Mouse (Mus musculus) liver, postnatal 0 days (tissue): ENCODE measurements around the gene Pcnx2. TPM values are rescaled to one million over a fixed set of nuclear protein-coding genes. Genes with fewer than 3 reads are reported as not detected.

ENCODE experiments used
- ATAC-seq: fragments of 200-750 bp; cut with Nextera tagmentation; 2 replicates; pipeline ENCODE4 v1.8.0; 2017; ENCODE audit warnings: mild to moderate bottlenecking, moderate library complexity
- DNase-seq: peaks from one replicate; pipeline ENCODE4 v3.0.0-alpha.2; 2016
- H3K27ac ChIP-seq: fragments of 300-500 bp; sonication (generic); 2 replicates; pipeline ENCODE4 v1.5.1; 2014; ENCODE audit warnings: antibody characterized with exemption, moderate library complexity, mild to moderate bottlenecking, low read depth
- H3K27me3 ChIP-seq: fragments of 300-500 bp; sonication (generic); 2 replicates; pipeline ENCODE4 v1.6.1; 2014; ENCODE audit warnings: low read length, control low read depth, mixed read lengths; ENCODE audit not compliant: insufficient read depth
- H3K36me3 ChIP-seq: fragments of 300-500 bp; sonication (generic); replicated peaks from 2 replicates; pipeline ENCODE4 v1.6.1; 2014; ENCODE audit warnings: mild to moderate bottlenecking, control low read depth, low read length, moderate library complexity, mixed read lengths; ENCODE audit not compliant: insufficient read depth
- H3K4me1 ChIP-seq: fragments of 300-500 bp; sonication (generic); 2 replicates; pipeline ENCODE4 v1.6.1; 2014; ENCODE audit warnings: antibody characterized with exemption, mild to moderate bottlenecking, control low read depth; ENCODE audit not compliant: insufficient read depth
- H3K4me2 ChIP-seq: fragments of 300-500 bp; sonication (generic); 2 replicates; pipeline ENCODE4 v1.6.1; 2014; ENCODE audit warnings: low read depth, mild to moderate bottlenecking, low read length, moderate library complexity, mixed read lengths
- H3K4me3 ChIP-seq: fragments of 300-500 bp; sonication (generic); 2 replicates; pipeline ENCODE4 v1.5.1; 2014; ENCODE audit warnings: low read depth, low read length
- H3K9ac ChIP-seq: fragments of 300-500 bp; sonication (generic); replicated peaks from 2 replicates; pipeline ENCODE4 v1.6.1; 2014; ENCODE audit warnings: mild to moderate bottlenecking, moderate library complexity
- H3K9me3 ChIP-seq: fragments of 300-500 bp; sonication (generic); 2 replicates; pipeline ENCODE4 v1.6.1; 2016; ENCODE audit warnings: mild to moderate bottlenecking, control low read depth, low read length, mixed read lengths
- CTCF ChIP-seq: sonication (generic); IDR thresholded peaks from 2 replicates; pipeline ENCODE4 v1.5.1; 2016; ENCODE audit warnings: antibody characterized with exemption, low read depth
- EP300 ChIP-seq: IDR thresholded peaks from 2 replicates; pipeline ENCODE4 v1.6.1; 2016; ENCODE audit warnings: antibody characterized with exemption, low read depth, mild to moderate bottlenecking
- WGBS: fragments of 180-500 bp; shearing (Covaris S2); extraction: QIAGEN DNeasy Blood & Tissue Kit; methylation state at CpG from one replicate; pipeline ENCODE4 v1.1.7; 2014; ENCODE audit not compliant: insufficient replicate concordance; 5-methylcytosine and 5-hydroxymethylcytosine counted together
- polyA plus RNA-seq: library from polyadenylated mRNA; unstranded; fragments of >200 nt; fragmentation: Nextera tagmentation; extraction: Ambion mirVana; gene quantifications from 2 replicates; pipeline ENCODE4 v1.2.1, GENCODE M21; 2015

Gene Pcnx2
- polyA plus RNA-seq, 1 experiment from 2014 or later: 0.04 TPM

- 82% methylated on average over 5 of the region's 5 CpGs for WGBS
Observed at GRCm38 (mm10) chr8:125709171-125709570, 188.9 kb downstream of the Pcnx2 start.

GRCm38 (mm10) chr8:125705816-125706215 is 192.3 kb downstream of the Pcnx2 start:
- ATAC-seq (no peak), DNase-seq (no peak)
- H3K9me3 ChIP-seq: no peaks in the 10 kb centered on the region
- TF ChIP-seq EP300 (no peak), CTCF (no peak)
- no peak overlapping the region for H3K27ac ChIP-seq
- no peak overlapping the region for H3K9ac ChIP-seq
- WGBS: 84% methylated on average over 7 of the region's 7 CpGs
- no peaks in the 10 kb centered on the region for H3K4me1 ChIP-seq
- H3K4me2 ChIP-seq: no peak overlapping the region
- H3K36me3 ChIP-seq: no peaks in the 10 kb centered on the region
- no peak overlapping the region for H3K4me3 ChIP-seq
- no peaks in the 10 kb centered on the region for H3K27me3 ChIP-seq

More at GRCm38 (mm10) chr8:125709171-125709570, 188.9 kb downstream of the Pcnx2 start:
- TF ChIP-seq CTCF (no peak), EP300 (no peak)
- no peak overlapping the region for H3K4me2 ChIP-seq
- ATAC-seq (no peak), DNase-seq (no peak)
- H3K9ac ChIP-seq: no peak overlapping the region
- H3K9me3 ChIP-seq: no peaks in the 10 kb centered on the region
- H3K4me3 ChIP-seq: no peak overlapping the region
- H3K27me3 ChIP-seq: no peaks in the 10 kb centered on the region
- H3K36me3 ChIP-seq: no peaks in the 10 kb centered on the region
- H3K27ac ChIP-seq: no peak overlapping the region
- H3K4me1 ChIP-seq: no peaks in the 10 kb centered on the region

GRCm38 (mm10) chr8:125704434-125704833 is 193.7 kb downstream of the Pcnx2 start:
- Histone ChIP-seq H3K4me1 (no peaks in the 10 kb centered on the region), H3K4me3 (no peak overlapping the region), H3K4me2 (no peak overlapping the region), H3K9me3 (no peaks in the 10 kb centered on the region), H3K27ac (no peak overlapping the region), H3K9ac (no peak overlapping the region), H3K27me3 (no peaks in the 10 kb centered on the region), H3K36me3 (no peaks in the 10 kb centered on the region)
- ATAC-seq: no peak
- no peak for DNase-seq
- 84% methylated on average over 6 of the region's 6 CpGs for WGBS
- TF ChIP-seq CTCF (no peak), EP300 (no peak)

GRCm38 (mm10) chr8:125702868-125703473 is 195.1 kb downstream of the Pcnx2 start:
- H3K36me3 ChIP-seq: no peaks in the 10 kb centered on the region
- H3K27ac ChIP-seq: no peak overlapping the region
- H3K9ac ChIP-seq: no peak overlapping the region
- H3K27me3 ChIP-seq: no peaks in the 10 kb centered on the region
- H3K4me3 ChIP-seq: no peak overlapping the region
- TF ChIP-seq CTCF (no peak), EP300 (no peak)
- 81% methylated on average over 15 of the region's 15 CpGs for WGBS
- H3K4me2 ChIP-seq: no peak overlapping the region
- H3K4me1 ChIP-seq: no peaks in the 10 kb centered on the region
- DNase-seq (no peak), ATAC-seq (no peak)
- no peaks in the 10 kb centered on the region; the same call in 1 of the 2 replicates for H3K9me3 ChIP-seq

Other genes with a start within 250 kb of the Pcnx2 start
- gene Map10, start 228.5 kb downstream of the Pcnx2 start, polyA plus RNA-seq: 0.67 and 0.78 TPM in 2 replicates
- 15.7 and 17.6 TPM in 2 replicates for gene Ntpcr, start 168.4 kb downstream of the Pcnx2 start, polyA plus RNA-seq
- 0.39 and 0.56 TPM in 2 replicates for gene Map3k21, start 12.1 kb upstream of the Pcnx2 start, polyA plus RNA-seq
- gene Kcnk1, start 96.9 kb upstream of the Pcnx2 start, polyA plus RNA-seq: 0.33 and 0.39 TPM in 2 replicates